Mouse (Mus musculus): ENCODE data around the gene H2-M10.4. TPM values are rescaled to one million over a fixed set of nuclear protein-coding genes. Genes with fewer than 3 reads are reported as not detected.

H2-M10.4 gene
- not detected in 2 replicates for polyA plus RNA-seq (2012; rRNA removed)

GRCm38 (mm10) chr17:36462234-36462633 is at the start of gene H2-M10.4:
TSS of gene H2-M10.4 (minus strand) at chr17:36462334.

Other genes starting within 250 kb of the H2-M10.4 start
- gene Rpp21, start 204.3 kb downstream of the H2-M10.4 start, polyA plus RNA-seq (2012; rRNA removed) = 59.6 and 60.2 TPM in 2 replicates
- gene Trim39, start 190.1 kb downstream of the H2-M10.4 start, polyA plus RNA-seq (2012; rRNA removed) = 43.9 and 47.1 TPM in 2 replicates
- not detected in 2 replicates for gene H2-M10.2, start 175.8 kb downstream of the H2-M10.4 start, polyA plus RNA-seq (2012; rRNA removed)
- gene H2-M10.1, start 136.2 kb downstream of the H2-M10.4 start, polyA plus RNA-seq (2012; rRNA removed) = not detected in 2 replicates
- not detected in 2 replicates for gene H2-M10.3, start 93.9 kb downstream of the H2-M10.4 start, polyA plus RNA-seq (2012; rRNA removed)
- not detected in 2 replicates for gene H2-M11, start 84.7 kb upstream of the H2-M10.4 start, polyA plus RNA-seq (2012; rRNA removed)
- gene H2-M9, start 180.3 kb upstream of the H2-M10.4 start, polyA plus RNA-seq (2012; rRNA removed) = not detected in 2 replicates
- not detected in 2 replicates for gene H2-M1, start 209.9 kb upstream of the H2-M10.4 start, polyA plus RNA-seq (2012; rRNA removed)